In genomic region chr7:15967312-15967711, GRCm38 (mm10) we compare ENCODE assay signal across 8 mouse cellular contexts. TPM values are rescaled to one million over a fixed set of nuclear protein-coding genes. Genes with fewer than 3 reads are reported as not detected.
DNase-seq lines count a peak whose midpoint lies in the region; ATAC-seq lines count a peak whose summit lies in the region.

Ehd2 (minus strand) TSS chr7:15967567.

- peak within 1 kb of the TSS; percentile 46; the same call in 1 of the 2 replicates for H3K9ac ChIP-seq in forebrain, embryonic 14.5 days (ENCODE audit: low read length)

- no peaks in the 10 kb centered on the region for H3K27me3 ChIP-seq in forebrain, embryonic 14.5 days (replicated peaks; ENCODE audit: control insufficient read depth, insufficient read depth, low read length)

- peak within 1 kb of the TSS; percentile 16 for H3K4me3 ChIP-seq in forebrain, embryonic 14.5 days (ENCODE audit: low read depth, low read length)

- intact Hi-C loops in left cerebral cortex, postnatal 36 days (cut with DNase I), result loop anchor here (2.0 kb wide), 1 partner anchor 19 kb away; no protein-coding TSS in a partner anchor

- WGBS in forebrain, embryonic 14.5 days, result 0% methylated on average over 20 of the region's 22 CpGs

- H3K4me1 ChIP-seq in forebrain, embryonic 14.5 days (ENCODE audit: control insufficient read depth, insufficient read depth, low read length), result peaks cover 7% of the 10 kb centered on the region

- peak; percentile 82 for ATAC-seq in frontal cortex, adult (ENCODE audit: low TSS enrichment)
- ATAC-seq in forebrain, embryonic 14.5 days, result peak; percentile 81

- H3K36me3 ChIP-seq in forebrain, embryonic 14.5 days (ENCODE audit: control insufficient read depth, insufficient read depth, low read length), result peaks cover 19% of the 10 kb centered on the region

- peak within 1 kb of the TSS; percentile 47 for H3K4me2 ChIP-seq in forebrain, embryonic 14.5 days (ENCODE audit: low read length)

- H3K9me3 ChIP-seq in forebrain, embryonic 14.5 days (replicated peaks; ENCODE audit: control insufficient read depth, low read length), result no peaks in the 10 kb centered on the region

- DNase-seq in frontal cortex, postnatal 25 days (ENCODE audit: low spot score in 2 of 2), result no peak
- peak; percentile 73 for DNase-seq in cerebellum, adult 11-12 months
- DNase-seq in forebrain, embryonic 14.5 days (ENCODE audit: low spot score), result peak; percentile 65
- peak; percentile 92 for DNase-seq in heart, postnatal 4 days
- peak; percentile 47 to 52 for DNase-seq in left cerebral cortex, postnatal 36 days (ENCODE audit: low spot score in 2 of 2)
- peak; percentile 78 for DNase-seq in mesoderm, embryonic 11.5 days (ENCODE audit: low read depth, low spot score)
- DNase-seq in skeletal muscle tissue, adult 2 months (ENCODE audit: low read depth, low spot score), result peak; percentile 76

- no peak within 1 kb of the TSS for H3K27ac ChIP-seq in forebrain, embryonic 14.5 days (ENCODE audit: low read depth, low read length)

RNA-seq across cellular contexts. Expression of gene Ehd2, which starts in this region (rescaled TPM):
- 4.5 and 6.2 TPM in 2 replicates for polyA plus RNA-seq in forebrain, embryonic 14.5 days (2014; fragmentation: Nextera tagmentation; extraction: Ambion mirVana)
- 100 to 1,000 TPM; 193 to 197 TPM for total RNA-seq in heart, postnatal 4 days (2021)
- total RNA-seq in left cerebral cortex, postnatal 36 days (2021), result 1 to 10 TPM; 3.5 to 6.8 TPM

Comparison
In these comparisons a context has a peak if more than half of its experiments do, and no peak if none do; other contexts are left out.
1. RNA of gene Ehd2 (total RNA-seq): 193 to 197 TPM in heart, postnatal 4 days; 3.5 to 6.8 TPM in left cerebral cortex, postnatal 36 days; every median in the first group is over 10 times any median in the second.
2. DNase-seq: peak in cerebellum, adult 11-12 months (single experiment), forebrain, embryonic 14.5 days (single experiment), heart, postnatal 4 days (single experiment), left cerebral cortex, postnatal 36 days (2 of 2), mesoderm, embryonic 11.5 days (single experiment) and skeletal muscle tissue, adult 2 months (single experiment); none in frontal cortex, postnatal 25 days (0 of 2).